Mouse (Mus musculus) liver, embryonic 15.5 days (tissue): ENCODE results near the gene Tbxas1. TPM values are rescaled to one million over a fixed set of nuclear protein-coding genes. Genes with fewer than 3 reads are reported as not detected.

Experiments
- ATAC-seq: fragments of 200-750 bp; cut with Nextera tagmentation; 2 replicates; pipeline ENCODE4 v1.8.0; 2017; ENCODE audit warnings: moderate number of reproducible peaks, mild to moderate bottlenecking, moderate library complexity; ENCODE audit not compliant: insufficient read depth
- H3K27ac ChIP-seq: fragments of 300-500 bp; sonication (generic); replicated peaks from 2 replicates; pipeline ENCODE4 v1.5.1; 2015; ENCODE audit warnings: mild to moderate bottlenecking, inconsistent platforms
- H3K27me3 ChIP-seq: fragments of 300-500 bp; sonication (generic); 2 replicates; pipeline ENCODE4 v1.6.1; 2015; ENCODE audit warnings: mild to moderate bottlenecking, inconsistent platforms
- H3K36me3 ChIP-seq: fragments of 300-500 bp; sonication (generic); replicated peaks from 2 replicates; pipeline ENCODE4 v1.6.1; 2015; ENCODE audit warnings: moderate library complexity, mild to moderate bottlenecking, inconsistent platforms
- H3K4me1 ChIP-seq: fragments of 300-500 bp; sonication (generic); replicated peaks from 2 replicates; pipeline ENCODE4 v1.6.1; 2015; ENCODE audit warnings: inconsistent platforms
- H3K4me2 ChIP-seq: fragments of 300-500 bp; sonication (generic); 2 replicates; pipeline ENCODE4 v1.6.1; 2015; ENCODE audit warnings: moderate library complexity, mild to moderate bottlenecking, inconsistent platforms
- H3K4me3 ChIP-seq: fragments of 300-500 bp; sonication (generic); replicated peaks from 2 replicates; pipeline ENCODE4 v1.5.1; 2015; ENCODE audit warnings: mild to moderate bottlenecking, inconsistent platforms
- H3K9ac ChIP-seq: fragments of 300-500 bp; sonication (generic); 2 replicates; pipeline ENCODE4 v1.6.1; 2015; ENCODE audit warnings: moderate library complexity, mild to moderate bottlenecking, inconsistent platforms
- H3K9me3 ChIP-seq: fragments of 300-500 bp; sonication (generic); replicated peaks from 2 replicates; pipeline ENCODE4 v1.6.1; 2016; ENCODE audit warnings: inconsistent platforms
- WGBS: fragments of 180-500 bp; shearing (Covaris S2); methylation state at CpG from one replicate; pipeline ENCODE4 v1.1.7; 2015; ENCODE audit warnings: mixed read lengths; ENCODE audit not compliant: insufficient replicate concordance; 5-methylcytosine and 5-hydroxymethylcytosine counted together
- polyA plus RNA-seq: library from polyadenylated mRNA; unstranded; fragments of >200 nt; fragmentation: Nextera tagmentation; extraction: Ambion mirVana; gene quantifications from 2 replicates; pipeline ENCODE4 v1.2.1, GENCODE M21; 2015

The Tbxas1 gene
- polyA plus RNA-seq, 1 experiment from 2014 or later, result 9.0 TPM

GRCm38 (mm10) chr6:38941016-38941415 lies 65.8 kb downstream of the Tbxas1 start:
- H3K4me2 ChIP-seq, result no peak overlapping the region
- peaks cover 3% of the 10 kb centered on the region for H3K27me3 ChIP-seq
- 72% methylated on average over 1 of the region's 1 CpGs for WGBS
- no peaks in the 10 kb centered on the region for H3K36me3 ChIP-seq
- no peak overlapping the region for H3K9ac ChIP-seq
- no peaks in the 10 kb centered on the region for H3K9me3 ChIP-seq
- peak; percentile 14; the same call in 1 of the 2 replicates for ATAC-seq
- H3K4me1 ChIP-seq, result peaks cover 50% of the 10 kb centered on the region
- H3K4me3 ChIP-seq, result no peak overlapping the region
- H3K27ac ChIP-seq, result peak overlapping the region; percentile 16; the same call in 1 of the 2 replicates

- 89% methylated on average over 3 of the region's 3 CpGs for WGBS
Measured at GRCm38 (mm10) chr6:38942771-38943170, 67.6 kb downstream of the Tbxas1 start.

GRCm38 (mm10) chr6:38944392-38944791 lies 69.2 kb downstream of the Tbxas1 start:
- peaks cover 3% of the 10 kb centered on the region; the same call in 1 of the 2 replicates for H3K27me3 ChIP-seq
- no peaks in the 10 kb centered on the region for H3K9me3 ChIP-seq
- H3K9ac ChIP-seq, result no peak overlapping the region
- H3K36me3 ChIP-seq, result no peaks in the 10 kb centered on the region
- H3K4me3 ChIP-seq, result no peak overlapping the region
- peaks cover 25% of the 10 kb centered on the region for H3K4me1 ChIP-seq
- WGBS, result 79% methylated on average over 8 of the region's 8 CpGs
- H3K27ac ChIP-seq, result no peak overlapping the region
- H3K4me2 ChIP-seq, result no peak overlapping the region
- ATAC-seq, result no peak

More at GRCm38 (mm10) chr6:38942771-38943170, 67.6 kb downstream of the Tbxas1 start:
- Histone ChIP-seq H3K27ac (no peak overlapping the region), H3K9me3 (no peaks in the 10 kb centered on the region), H3K36me3 (no peaks in the 10 kb centered on the region), H3K4me2 (no peak overlapping the region), H3K4me1 (peaks cover 36% of the 10 kb centered on the region), H3K9ac (no peak overlapping the region), H3K27me3 (peaks cover 3% of the 10 kb centered on the region), H3K4me3 (no peak overlapping the region)
- ATAC-seq, result no peak

- no peak for ATAC-seq
- WGBS, result 62% methylated on average over 7 of the region's 7 CpGs
Measured at GRCm38 (mm10) chr6:38944826-38945225, 69.6 kb downstream of the Tbxas1 start.

GRCm38 (mm10) chr6:38945681-38946080 lies 70.5 kb downstream of the Tbxas1 start:
- Histone ChIP-seq H3K27ac (no peak overlapping the region), H3K4me1 (peaks cover 31% of the 10 kb centered on the region), H3K27me3 (no peaks in the 10 kb centered on the region), H3K4me3 (no peak overlapping the region), H3K9ac (no peak overlapping the region), H3K4me2 (no peak overlapping the region), H3K9me3 (no peaks in the 10 kb centered on the region), H3K36me3 (no peaks in the 10 kb centered on the region)
- no peak for ATAC-seq
- 72% methylated on average over 3 of the region's 3 CpGs for WGBS

More at GRCm38 (mm10) chr6:38944826-38945225, 69.6 kb downstream of the Tbxas1 start:
- Histone ChIP-seq H3K9me3 (no peaks in the 10 kb centered on the region), H3K27ac (no peak overlapping the region), H3K9ac (no peak overlapping the region), H3K4me3 (no peak overlapping the region), H3K27me3 (peaks cover 3% of the 10 kb centered on the region; the same call in 1 of the 2 replicates), H3K4me2 (no peak overlapping the region), H3K36me3 (no peaks in the 10 kb centered on the region), H3K4me1 (peaks cover 29% of the 10 kb centered on the region)

GRCm38 (mm10) chr6:38947282-38947681 lies 72.1 kb downstream of the Tbxas1 start:
- Histone ChIP-seq H3K9me3 (no peaks in the 10 kb centered on the region), H3K4me1 (peaks cover 34% of the 10 kb centered on the region), H3K36me3 (no peaks in the 10 kb centered on the region), H3K27ac (no peak overlapping the region), H3K27me3 (peaks cover 6% of the 10 kb centered on the region; the same call in 1 of the 2 replicates), H3K4me3 (no peak overlapping the region), H3K9ac (no peak overlapping the region), H3K4me2 (no peak overlapping the region)
- whole genome bisulfite sequencing, result 78% methylated on average over 4 of the region's 4 CpGs
- no peak for ATAC-seq

- H3K36me3 ChIP-seq, result no peaks in the 10 kb centered on the region
Measured at GRCm38 (mm10) chr6:38949683-38950161, 74.5 kb downstream of the Tbxas1 start.

GRCm38 (mm10) chr6:38950341-38950740 lies 75.1 kb downstream of the Tbxas1 start:
- whole genome bisulfite sequencing, result 4% methylated on average over 4 of the region's 4 CpGs
- Histone ChIP-seq H3K4me1 (peaks cover 28% of the 10 kb centered on the region), H3K27me3 (peaks cover 17% of the 10 kb centered on the region; the same call in 1 of the 2 replicates), H3K4me3 (no peak overlapping the region), H3K36me3 (no peaks in the 10 kb centered on the region), H3K9me3 (no peaks in the 10 kb centered on the region), H3K9ac (no peak overlapping the region), H3K4me2 (no peak overlapping the region), H3K27ac (peak overlapping the region; percentile 63)
- no peak for ATAC-seq

More at GRCm38 (mm10) chr6:38949683-38950161, 74.5 kb downstream of the Tbxas1 start:
- 8% methylated on average over 5 of the region's 5 CpGs for WGBS
- peaks cover 34% of the 10 kb centered on the region for H3K4me1 ChIP-seq
- H3K27me3 ChIP-seq, result peaks cover 13% of the 10 kb centered on the region; the same call in 1 of the 2 replicates
- no peak overlapping the region for H3K4me2 ChIP-seq
- H3K9ac ChIP-seq, result no peak overlapping the region
- H3K9me3 ChIP-seq, result no peaks in the 10 kb centered on the region
- H3K27ac ChIP-seq, result peak overlapping the region; percentile 63
- peak; percentile 70 for ATAC-seq
- H3K4me3 ChIP-seq, result no peak overlapping the region

- 51% methylated on average over 3 of the region's 3 CpGs for WGBS
- no peaks in the 10 kb centered on the region for H3K36me3 ChIP-seq
- no peaks in the 10 kb centered on the region for H3K9me3 ChIP-seq
- peaks cover 17% of the 10 kb centered on the region; the same call in 1 of the 2 replicates for H3K27me3 ChIP-seq
- no peak for ATAC-seq
- no peak overlapping the region for H3K27ac ChIP-seq
- no peak overlapping the region for H3K9ac ChIP-seq
- no peak overlapping the region for H3K4me2 ChIP-seq
- H3K4me1 ChIP-seq, result peaks cover 24% of the 10 kb centered on the region
- no peak overlapping the region for H3K4me3 ChIP-seq
Measured at GRCm38 (mm10) chr6:38950838-38951237, 75.6 kb downstream of the Tbxas1 start.

GRCm38 (mm10) chr6:38956641-38957040 lies 81.4 kb downstream of the Tbxas1 start:
- Histone ChIP-seq H3K27me3 (peaks cover 26% of the 10 kb centered on the region), H3K27ac (no peak overlapping the region), H3K4me1 (peaks cover 33% of the 10 kb centered on the region), H3K4me3 (no peak overlapping the region), H3K36me3 (no peaks in the 10 kb centered on the region), H3K9me3 (no peaks in the 10 kb centered on the region), H3K4me2 (no peak overlapping the region), H3K9ac (no peak overlapping the region)
- 63% methylated on average over 2 of the region's 2 CpGs for WGBS
- ATAC-seq, result no peak

GRCm38 (mm10) chr6:38957246-38957645 lies 82.0 kb downstream of the Tbxas1 start:
- 76% methylated on average over 5 of the region's 5 CpGs for WGBS
- no peak for ATAC-seq
- H3K4me3 ChIP-seq, result no peak overlapping the region

GRCm38 (mm10) chr6:38959502-38959901 lies 84.3 kb downstream of the Tbxas1 start:
- no peak overlapping the region for H3K9ac ChIP-seq
- H3K4me1 ChIP-seq, result peaks cover 33% of the 10 kb centered on the region
- peak overlapping the region; percentile 53 for H3K27ac ChIP-seq
- H3K4me3 ChIP-seq, result no peak overlapping the region
- H3K27me3 ChIP-seq, result peaks cover 17% of the 10 kb centered on the region
- 74% methylated on average over 9 of the region's 9 CpGs for WGBS
- no peak overlapping the region for H3K4me2 ChIP-seq
- H3K9me3 ChIP-seq, result no peaks in the 10 kb centered on the region
- peak; percentile 78 for ATAC-seq
- no peaks in the 10 kb centered on the region for H3K36me3 ChIP-seq

More at GRCm38 (mm10) chr6:38957246-38957645, 82.0 kb downstream of the Tbxas1 start:
- no peak overlapping the region for H3K27ac ChIP-seq
- peaks cover 33% of the 10 kb centered on the region for H3K4me1 ChIP-seq
- no peak overlapping the region for H3K9ac ChIP-seq
- no peak overlapping the region for H3K4me2 ChIP-seq
- no peaks in the 10 kb centered on the region for H3K36me3 ChIP-seq
- peaks cover 24% of the 10 kb centered on the region for H3K27me3 ChIP-seq
- no peaks in the 10 kb centered on the region for H3K9me3 ChIP-seq
